Mouse (Mus musculus) thymus, postnatal 25 days (tissue): Measurements from ENCODE around the gene Gimap8.
A peak's percentile ranks its signal among the peaks of the same experiment; 100 is the strongest.
"Not testable (repeated sequence)": the region's sequence is repeated elsewhere in the genome, so short reads cannot be mapped to it uniquely, and the experiment has no call there.

Experiments used
- DNase-seq: peaks from one replicate; pipeline ENCODE4 v3.0.0; 2022

Gene Gimap8

DNA sequence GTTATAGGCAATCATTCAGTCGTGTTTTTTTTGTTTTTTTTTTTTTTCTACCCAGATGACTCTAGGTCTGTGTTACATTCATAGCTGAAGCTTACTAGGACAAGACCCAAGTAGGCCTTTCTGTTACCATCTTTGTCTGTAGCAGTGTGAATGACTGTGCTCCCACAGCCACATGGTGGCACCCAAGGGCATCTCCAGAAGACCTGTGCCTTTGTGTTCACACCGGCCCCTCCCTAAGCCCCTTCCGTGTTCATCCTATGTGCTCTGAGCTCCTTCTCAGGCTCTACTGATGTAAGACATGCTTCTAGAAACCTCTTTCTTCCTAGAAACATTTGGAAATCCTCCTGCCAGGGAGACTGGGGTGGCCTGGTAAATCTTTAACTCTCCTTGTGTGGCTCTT lies at the start of gene Gimap8:
Gene Gimap8, plus strand, starts transcription at position 240 of the 400 bp plus-strand sequence.
- DNase-seq, result peak; percentile 92

DNA sequence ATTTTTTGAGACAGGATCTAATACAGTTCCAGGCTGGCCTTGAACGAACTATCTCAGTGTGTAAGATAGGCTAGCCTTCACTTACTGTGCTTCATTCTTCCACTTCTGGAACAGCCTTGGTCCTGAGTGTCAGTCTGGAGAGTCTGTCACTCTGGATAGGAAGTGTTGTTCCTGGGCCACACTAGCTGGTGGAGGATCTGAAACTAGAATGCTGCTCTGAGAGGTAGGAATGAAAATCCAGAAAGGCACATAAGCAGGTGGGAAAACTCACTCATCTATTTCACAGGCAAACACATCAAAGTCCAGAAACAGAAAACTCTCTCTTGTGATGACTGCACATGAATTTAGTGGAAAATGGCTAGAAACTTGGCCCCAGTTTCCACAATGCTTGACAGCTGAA lies 46.4 kb upstream of the Gimap8 start:
- DNase-seq, result no peak

DNA sequence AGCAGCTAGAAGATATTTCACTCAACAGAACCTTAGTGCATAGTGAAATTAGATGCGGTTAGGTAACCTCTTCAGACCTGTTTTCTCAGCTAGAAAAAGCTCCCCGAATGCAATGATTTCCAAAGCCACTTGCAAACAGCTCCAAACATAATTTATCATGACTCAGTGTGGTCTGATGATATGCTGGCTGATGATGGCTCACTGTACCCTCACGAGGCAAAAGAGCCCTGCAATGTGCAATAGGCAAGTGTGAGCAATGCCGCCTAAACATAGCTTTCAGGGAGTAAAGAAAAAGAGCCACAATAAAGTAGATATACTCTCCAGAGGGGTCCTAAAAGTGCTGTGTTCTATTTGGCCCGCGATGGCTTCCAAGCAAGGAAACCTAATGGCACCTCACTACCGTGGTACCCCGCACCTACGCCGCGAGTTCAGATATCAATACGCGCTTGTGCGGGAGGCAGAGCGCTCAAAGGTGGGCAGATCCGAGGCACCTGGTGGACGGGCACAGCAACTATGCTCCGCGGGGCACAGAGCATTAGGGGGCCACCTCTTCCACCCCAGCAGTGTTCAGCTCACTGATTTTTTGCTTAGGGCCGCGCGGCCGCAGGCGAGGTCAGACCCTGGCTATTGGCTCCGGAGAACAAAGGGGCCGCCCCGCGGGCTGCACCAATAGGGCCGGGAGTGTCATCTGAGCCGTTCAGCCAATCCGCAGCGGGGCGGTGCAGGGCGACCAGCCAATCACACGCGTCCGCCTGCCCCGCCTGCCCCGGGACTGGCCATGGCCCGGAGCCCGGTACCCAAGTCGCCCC lies 45.6 kb upstream of the Gimap8 start, which contains the start of gene Zfp775:
Gene Zfp775, plus strand, starts transcription at position 793 of the 809 bp plus-strand sequence.
- peak; percentile 93 for DNase-seq

DNA sequence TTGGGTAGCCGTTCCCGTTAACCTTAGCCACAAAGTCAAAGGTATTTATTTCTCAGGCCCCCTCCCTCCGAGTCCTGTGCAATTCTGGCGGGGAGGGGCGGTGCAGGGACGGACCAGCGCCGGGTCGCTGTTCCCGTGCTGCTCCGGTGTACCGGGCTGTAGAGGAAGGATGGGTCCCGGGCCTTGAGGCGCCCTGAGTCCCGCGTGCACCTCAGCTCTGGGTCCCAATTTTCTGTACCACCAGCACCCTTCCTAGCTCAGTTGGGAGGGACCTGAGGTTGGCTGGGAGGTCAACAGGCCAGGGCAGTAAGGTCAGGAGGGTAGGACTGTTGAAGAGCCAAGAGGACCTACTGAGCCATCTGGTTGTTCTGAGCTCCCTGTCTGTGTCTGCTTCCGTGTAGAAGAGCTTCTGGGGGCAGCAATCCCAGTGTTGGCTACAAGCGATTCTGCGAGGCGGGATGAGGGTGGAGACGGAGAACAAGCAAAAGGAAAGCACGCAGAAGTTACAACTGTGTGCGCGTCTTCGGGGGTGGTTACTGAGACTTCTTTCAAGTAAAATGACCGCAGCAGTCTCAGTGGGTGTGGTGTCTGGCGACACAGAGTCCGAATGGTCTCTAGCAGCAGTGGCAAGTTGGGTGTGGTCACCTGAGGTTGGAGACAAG lies 44.8 kb upstream of the Gimap8 start:
- DNase-seq, result no peak

DNA sequence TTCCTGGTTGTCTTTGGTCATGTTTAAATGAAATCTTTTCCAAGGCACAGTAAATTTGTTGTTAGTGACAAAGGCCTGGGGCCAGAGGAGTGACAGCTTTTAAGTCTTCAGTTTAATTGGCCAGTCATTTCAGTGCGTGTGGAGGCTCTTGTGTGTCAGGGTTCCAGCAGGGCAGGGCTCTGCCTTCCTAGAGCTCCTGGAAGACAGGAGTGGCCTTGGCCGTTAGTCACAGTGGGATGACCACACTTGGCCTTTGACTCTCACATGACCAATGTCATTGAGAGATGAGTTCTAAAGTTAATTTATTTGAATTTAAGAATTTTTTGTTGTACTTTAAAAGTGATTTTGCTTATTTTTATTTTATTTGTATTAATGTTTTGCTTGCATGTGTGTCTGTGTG lies 38.9 kb upstream of the Gimap8 start:
- DNase-seq, result no peak

DNA sequence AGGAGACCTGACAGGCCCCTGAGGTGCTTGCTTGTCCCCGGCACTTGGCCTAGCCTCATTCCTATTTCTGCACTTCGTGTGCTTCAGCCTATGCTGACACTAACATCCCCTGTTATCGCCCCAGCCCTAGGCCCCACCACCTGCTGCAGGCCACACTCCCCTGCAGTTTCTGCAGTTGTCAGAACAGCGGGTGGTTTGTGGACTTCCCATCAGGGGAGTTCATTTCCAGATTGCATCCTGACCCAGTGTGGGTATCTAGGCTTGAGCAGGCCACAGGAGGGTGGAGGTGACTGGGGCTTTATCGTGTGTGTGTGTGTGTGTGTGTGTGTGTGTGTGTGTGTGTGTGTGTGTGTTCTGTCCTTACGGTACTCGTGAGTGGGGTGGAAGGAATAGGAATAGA lies 37.5 kb upstream of the Gimap8 start:
- DNase-seq, result no peak

DNA sequence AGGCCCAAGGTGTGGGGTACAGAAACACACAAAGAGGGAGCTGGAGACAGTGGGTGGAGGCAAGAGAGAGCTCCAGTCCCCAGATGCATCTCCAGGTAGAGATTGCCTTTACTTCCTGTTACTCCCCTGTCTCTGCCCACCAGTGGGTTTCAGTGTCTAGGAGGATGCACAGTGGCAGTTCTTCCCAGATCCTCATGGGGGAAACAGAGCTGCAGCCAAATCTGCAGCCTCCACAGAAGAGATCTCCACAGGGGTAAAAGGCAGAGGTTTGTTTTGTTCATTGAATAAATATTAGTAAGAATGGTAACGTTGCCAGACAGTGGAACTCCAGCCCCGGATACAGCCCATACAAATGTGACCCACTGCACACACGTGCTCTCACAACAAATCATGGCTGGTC lies 36.4 kb upstream of the Gimap8 start:
- DNase-seq, result no peak

DNA sequence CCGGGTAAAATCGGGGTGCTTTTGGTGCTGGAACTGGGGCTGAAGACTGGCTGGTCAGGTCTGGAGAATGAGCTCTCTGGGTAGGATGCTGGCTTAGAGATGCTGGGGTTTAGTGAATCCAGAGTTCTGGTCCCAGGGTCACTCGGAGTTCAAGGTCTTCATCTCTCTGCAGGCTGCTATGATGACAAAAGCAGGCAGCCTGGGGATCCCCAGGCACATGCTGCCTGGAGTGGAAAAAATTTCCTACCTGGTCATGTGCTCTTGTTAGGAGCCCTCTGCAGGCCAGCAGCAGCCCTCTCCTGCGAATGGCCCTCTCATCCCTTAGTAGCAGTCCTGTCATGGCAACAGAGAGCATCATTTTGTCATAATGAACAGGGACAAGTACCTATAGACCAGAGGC lies 33.6 kb upstream of the Gimap8 start:
- no peak for DNase-seq

DNA sequence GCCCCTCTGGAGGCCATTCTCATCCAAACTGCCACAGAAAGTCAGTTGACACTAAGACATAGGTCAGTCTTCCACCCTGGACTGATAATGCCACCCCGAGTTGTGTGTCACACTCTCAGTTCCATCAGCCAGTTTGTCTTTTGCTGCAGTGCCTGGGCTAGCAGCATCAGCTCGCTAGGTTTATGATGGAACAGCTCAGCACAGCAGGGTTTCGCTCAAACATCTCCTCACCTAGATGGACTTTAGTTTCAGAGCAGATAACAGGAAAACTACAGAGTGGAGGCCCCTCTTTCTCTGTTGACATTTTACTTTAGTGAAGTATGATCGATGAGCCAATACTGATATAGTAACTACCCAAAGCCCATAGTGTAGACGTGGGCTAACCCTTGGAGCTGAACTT lies 32.3 kb upstream of the Gimap8 start:
- DNase-seq, result no peak

DNA sequence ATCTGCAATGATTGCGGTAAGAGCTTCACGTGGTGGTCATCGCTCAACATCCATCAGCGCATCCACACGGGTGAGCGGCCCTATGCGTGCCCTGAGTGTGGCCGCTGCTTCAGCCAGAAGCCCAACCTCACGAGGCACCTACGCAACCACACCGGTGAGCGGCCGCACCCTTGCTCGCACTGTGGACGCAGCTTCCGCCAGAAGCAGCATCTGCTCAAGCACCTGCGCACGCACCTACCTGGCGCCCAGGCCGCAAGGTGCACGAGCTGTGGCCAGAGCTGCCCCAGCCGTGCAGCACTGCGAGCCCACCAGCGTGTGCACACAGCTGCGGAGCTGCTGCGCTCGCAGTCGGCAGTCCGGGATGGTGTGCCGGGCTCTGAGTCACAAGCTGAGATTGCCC lies 27.0 kb upstream of the Gimap8 start:
- DNase-seq, result no peak

DNA sequence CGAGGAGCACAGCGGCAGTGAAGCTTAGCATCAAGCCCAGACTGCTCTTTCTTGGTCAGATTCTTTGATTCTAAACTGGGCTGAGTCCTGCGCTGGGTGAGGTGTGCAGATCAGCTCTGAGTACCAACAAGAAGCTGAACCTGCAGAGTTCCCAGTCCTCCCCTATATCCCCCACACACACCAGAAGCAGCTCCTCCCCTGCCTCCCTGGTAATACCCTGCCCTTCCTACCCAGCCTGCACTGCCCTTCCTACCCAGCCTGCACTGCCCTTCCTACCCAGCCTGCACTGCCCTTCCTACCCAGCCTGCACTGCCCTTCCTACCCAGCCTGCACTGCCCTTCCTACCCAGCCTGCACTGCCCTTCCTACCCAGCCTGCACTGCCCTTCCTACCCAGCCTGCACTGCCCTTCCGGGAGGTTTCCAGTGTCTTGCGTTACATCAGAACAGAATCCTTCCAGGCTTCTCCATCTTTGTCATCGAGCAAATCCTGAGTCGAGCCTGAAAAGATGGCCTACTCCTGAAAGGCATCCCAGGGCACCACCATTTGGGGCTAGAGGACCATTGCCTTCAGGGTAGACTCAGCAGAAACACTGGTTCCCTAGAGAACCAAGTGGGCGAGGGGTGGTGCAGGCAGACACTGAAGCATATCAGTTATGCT lies 24.7 kb upstream of the Gimap8 start:
- DNase-seq, result not testable (repeated sequence)

DNA sequence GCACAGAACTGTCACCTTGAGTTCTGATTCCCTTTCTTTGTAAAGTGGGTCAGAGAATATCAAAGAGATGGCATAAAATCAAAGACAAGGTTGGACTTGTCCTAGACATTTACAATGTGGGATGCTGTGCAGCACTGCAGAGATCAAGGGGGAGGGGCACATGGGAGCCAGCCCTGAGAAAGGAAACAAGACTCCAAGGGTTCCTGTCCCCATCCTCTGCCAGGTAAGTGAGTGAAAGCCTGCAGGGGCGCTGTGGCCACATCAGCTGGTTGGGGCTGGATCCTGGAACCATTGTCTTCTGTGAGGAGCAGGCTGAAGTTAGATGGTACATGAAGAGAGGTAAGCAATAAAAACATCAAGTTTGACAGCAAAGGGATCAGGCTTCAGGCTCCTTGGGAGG lies 23.6 kb upstream of the Gimap8 start:
- DNase-seq, result no peak

DNA sequence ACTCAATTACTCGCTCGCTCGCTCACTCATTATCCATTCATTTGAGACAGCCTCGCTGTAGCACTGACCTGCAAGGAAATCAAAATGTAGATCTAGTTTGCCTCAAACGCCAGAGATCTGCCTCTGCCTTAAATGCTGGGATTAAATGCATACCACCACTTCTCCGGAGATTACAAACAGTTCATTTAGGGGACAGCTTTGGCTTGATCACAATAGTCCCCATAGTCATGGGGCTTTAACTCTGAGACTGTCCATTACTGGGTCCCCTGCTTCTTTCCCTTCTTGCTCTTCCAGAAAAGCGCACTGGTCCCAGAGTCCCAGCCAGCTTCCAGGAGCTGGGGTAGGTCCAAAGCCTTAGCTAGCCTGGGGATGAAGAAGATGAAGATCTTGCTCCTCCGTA lies 20.6 kb upstream of the Gimap8 start, which contains the start of gene AI854703:
Gene AI854703, plus strand, starts transcription at position 301 of the 400 bp plus-strand sequence.
- DNase-seq, result no peak

DNA sequence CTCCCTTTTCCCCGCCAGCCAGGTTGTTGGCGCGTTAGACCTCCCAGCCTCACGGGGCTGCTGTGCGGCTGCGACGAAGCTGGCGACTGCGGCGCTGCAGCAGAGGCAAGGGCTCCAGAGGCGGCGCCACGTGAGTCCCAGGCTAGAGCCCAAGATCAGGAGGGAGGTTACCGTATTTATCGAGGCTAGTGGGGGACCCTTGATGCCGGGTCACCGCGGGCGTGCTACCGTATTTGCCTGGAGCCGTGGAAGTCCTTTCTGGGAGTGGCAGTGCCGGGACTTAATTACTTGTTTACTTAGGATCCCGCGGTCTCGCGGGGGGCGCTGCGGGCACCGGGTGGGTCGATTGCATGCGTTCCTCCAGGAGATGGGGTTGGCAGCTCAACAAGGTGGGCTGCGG lies 20.1 kb upstream of the Gimap8 start:
- DNase-seq, result peak; percentile 37

DNA sequence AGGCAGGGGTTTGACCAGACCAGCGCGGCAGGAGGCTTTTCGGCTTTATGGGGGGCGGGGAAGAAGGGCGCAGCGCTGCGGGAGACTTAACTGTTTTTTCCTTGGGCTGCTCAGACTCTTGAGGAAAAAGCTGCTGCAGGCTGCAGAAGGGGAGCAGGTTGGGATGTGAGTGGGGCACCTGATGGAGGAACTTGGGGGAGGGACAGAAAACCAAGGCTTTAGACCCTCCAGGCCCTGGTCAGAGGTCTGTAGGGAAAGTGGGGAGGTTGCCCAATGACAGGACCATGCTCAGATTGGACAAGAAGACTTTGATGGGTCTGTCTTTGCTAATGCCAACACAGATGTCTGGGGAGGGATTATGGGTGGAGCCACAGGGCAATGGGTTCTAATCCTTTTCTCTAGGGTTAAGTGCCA lies 19.5 kb upstream of the Gimap8 start:
- DNase-seq, result no peak

DNA sequence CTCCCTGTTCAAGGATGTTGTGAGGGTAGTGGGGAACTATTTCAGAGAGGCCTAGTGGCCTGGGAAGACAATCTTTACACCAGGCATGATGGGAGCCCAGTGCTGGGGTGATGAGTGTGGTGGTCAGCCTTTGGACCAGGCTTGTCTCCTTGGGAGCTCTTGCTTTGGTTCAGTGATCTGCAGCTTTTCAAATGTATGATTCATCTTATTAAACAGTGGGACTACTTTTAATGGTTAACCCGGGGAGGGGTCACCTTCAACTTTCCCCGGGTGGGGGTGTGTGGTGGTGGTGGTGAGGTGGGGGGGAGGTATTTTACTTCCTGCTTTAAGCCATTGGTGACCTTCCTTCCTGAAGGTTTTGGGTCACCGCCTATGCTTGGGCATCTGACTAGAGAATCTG lies 18.7 kb upstream of the Gimap8 start:
- no peak for DNase-seq

DNA sequence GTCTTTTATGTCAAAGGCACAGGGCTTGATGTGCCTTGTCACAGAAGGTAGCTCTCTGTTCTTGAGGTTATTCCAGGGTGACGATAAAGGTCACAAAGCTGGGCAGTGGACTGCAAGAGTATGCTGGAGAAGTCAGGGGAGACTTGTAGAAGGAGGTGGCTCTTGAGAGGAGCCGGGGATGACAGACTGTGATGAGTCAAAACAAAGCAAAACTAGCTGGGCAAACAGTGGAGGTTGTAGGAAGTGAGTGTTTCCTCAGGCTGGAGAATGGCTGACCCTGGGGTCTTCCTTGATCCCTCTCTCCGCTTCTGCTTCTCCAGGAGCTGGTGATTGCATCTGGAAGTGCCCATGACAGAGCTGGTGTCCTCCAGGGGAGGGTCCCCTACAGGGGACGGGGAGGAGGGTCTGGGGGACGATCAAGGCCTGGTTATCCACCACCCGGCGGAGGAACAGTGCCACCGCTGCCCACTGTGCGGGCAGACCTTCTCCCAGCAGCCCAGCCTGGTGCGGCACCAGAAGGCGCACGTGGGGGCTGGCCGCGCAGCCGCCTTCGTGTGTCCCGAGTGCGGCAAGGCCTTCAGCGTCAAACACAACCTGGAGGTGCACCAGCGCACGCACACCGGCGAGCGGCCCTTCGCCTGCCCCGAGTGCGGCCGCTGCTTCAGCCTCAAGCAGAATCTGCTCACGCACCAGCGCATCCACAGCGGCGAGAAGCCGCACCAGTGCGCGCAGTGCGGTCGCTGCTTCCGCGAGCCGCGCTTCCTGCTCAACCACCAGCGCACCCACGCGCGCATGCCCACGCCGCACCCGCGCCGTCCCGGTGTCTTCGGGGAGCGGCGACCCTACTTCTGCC lies 18.0 kb upstream of the Gimap8 start:
- DNase-seq, result peak; percentile 51

DNA sequence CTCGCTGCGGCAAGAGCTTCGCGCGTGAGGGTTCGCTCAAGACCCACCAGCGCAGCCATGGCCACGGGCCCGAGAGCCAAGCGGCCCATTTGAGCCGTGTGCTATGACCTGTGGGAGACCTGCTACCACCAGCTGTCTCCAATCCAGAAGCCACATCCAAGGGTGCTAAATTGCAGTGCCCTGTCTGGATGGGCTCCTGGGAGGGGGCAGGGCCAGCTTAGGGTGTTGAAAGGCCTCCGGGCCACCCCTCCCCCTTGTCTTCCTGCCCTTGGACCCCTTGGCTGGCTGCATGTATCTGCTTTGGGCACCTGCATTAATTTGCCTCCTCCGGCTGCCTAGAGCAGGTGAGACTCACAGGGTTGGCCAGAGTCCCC lies 17.4 kb upstream of the Gimap8 start:
- no peak for DNase-seq

DNA sequence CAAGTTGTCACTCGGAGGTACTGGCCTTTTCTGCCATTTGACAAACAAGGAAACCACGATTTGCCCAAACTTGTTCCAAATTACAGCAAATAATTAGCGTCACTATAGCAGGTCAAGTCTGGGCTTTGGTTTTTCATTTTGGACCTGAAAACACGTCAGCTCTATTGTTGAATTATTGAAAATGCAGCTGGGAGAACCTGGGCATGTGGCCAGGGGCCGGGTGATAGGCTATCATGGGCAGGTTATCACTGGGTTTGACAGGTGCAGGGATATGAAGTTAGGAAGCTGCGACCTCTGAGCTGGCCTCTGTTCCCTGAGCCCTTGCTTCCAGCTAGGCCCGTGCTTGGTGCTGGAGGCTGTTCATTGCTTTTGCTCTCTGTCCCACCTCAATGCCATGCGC lies 16.2 kb upstream of the Gimap8 start:
- DNase-seq, result no peak

DNA sequence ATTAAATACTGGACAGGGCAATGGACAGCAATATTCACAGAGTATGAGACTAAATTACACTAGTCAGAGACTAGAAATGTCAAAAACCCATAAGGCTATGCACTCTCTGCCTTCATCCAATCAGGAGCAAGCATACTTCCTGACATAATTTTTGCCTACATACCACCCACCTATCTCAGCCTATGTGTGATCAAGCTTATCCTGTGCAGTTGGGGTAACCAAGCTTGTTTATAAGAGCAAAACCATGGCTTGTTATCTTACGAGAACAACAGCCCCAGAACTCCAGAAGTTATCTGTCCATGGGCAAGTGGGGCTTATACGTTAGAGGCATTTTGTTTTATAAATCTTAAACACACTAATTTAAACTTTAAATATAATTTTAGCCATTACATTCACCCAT lies 11.9 kb upstream of the Gimap8 start:
- no peak for DNase-seq

DNA sequence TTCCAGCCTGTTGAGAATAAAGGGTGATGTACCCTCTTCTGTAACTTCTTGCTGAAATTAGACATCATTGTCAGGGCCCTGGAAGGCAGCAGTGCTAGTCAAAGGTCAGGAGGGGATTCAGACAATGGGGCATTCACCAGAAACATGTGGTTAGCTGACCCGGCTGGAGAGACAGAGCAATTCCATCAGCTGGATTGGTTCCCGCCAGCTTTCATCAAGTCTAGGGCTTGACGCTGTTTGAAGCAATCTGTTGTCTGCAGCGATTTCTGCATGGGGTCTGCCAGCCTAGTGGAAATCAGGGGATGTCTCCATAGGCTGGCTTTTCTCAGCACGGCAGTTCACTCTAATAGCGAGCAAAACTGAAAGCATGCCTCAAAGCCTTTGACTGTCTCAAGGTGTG lies 10.5 kb upstream of the Gimap8 start:
- no peak for DNase-seq

DNA sequence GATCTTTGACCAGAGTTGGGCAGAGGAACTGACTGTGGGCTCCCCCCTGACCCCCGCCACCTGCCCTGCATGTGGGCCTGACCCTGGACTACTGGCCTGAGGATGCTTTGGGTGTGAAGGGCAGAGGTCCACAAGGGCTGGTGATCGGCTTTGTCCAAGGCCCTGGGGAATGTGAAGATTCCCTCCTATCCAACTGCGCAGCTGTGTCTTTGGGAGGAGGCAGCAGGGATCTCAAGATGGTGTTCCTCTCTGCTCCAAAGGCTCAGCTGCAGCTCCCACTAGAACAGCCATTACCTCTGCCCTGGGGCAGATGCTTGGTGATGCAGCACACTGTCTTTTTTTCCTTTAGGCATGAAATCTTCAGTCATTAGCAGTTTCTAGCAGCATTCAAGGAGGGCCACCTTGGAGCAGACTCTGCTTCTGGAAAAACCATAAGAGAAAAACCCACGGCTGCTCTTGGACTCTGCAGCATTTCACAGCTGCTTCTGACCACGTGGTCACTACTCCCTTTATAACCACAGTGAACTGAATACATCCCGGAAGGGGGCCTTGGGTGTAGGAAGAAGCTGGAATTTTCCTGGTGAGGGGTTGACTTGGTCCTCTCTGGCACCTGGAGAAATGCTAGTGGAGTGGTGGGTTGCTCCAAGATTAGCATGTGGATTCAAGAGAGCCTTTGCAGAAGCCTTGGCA lies 9.1 kb upstream of the Gimap8 start:
- DNase-seq, result no peak
